In genomic region chr16:94525955-94526343, GRCm38 (mm10) we compare ENCODE assay signal across 8 mouse cellular contexts. TPM values are rescaled to one million over a fixed set of nuclear protein-coding genes. Genes with fewer than 3 reads are reported as not detected.
DNase-seq lines count a peak whose midpoint lies in the region; ATAC-seq lines count a peak whose summit lies in the region.

No protein-coding gene starts in this region.

- peak overlapping the region; percentile 85 for H3K9ac ChIP-seq in heart, embryonic 16.5 days (ENCODE audit: low read length)
- peak overlapping the region; percentile 78 for H3K9ac ChIP-seq in hindbrain, embryonic 11.5 days (ENCODE audit: low read depth, low read length)
- H3K9ac ChIP-seq in midbrain, embryonic 11.5 days (ENCODE audit: low read length) = peak overlapping the region; percentile 60

- no peak for DNase-seq in heart, adult 11 months
- DNase-seq in MEL-GATA-1-ER (ENCODE audit: extremely low read depth, low read depth) (peak; percentile 23), adipocyte (ENCODE audit: low spot score) (no peak)
- no peak for DNase-seq in hindbrain, embryonic 11.5 days (ENCODE audit: low spot score)
- no peak for DNase-seq in midbrain, embryonic 11.5 days (ENCODE audit: low spot score, missing footprints)
- DNase-seq in layer of hippocampus, postnatal 14 days (ENCODE audit: low spot score in 2 of 2) = no peak
- DNase-seq in urinary bladder, postnatal 14 days (ENCODE audit: low spot score) = no peak

- peak overlapping the region; percentile 82 for H3K4me2 ChIP-seq in heart, embryonic 16.5 days (ENCODE audit: low read depth, low read length)
- H3K4me2 ChIP-seq in hindbrain, embryonic 11.5 days (replicated peaks; ENCODE audit: low read depth, low read length) = peak overlapping the region; percentile 59
- H3K4me2 ChIP-seq in midbrain, embryonic 11.5 days = peak overlapping the region; percentile 85

- H3K27ac ChIP-seq in heart, embryonic 16.5 days (ENCODE audit: low read length) = peak overlapping the region; percentile 97
- H3K27ac ChIP-seq in hindbrain, embryonic 11.5 days (ENCODE audit: low read depth, low read length) = peak overlapping the region; percentile 94
- peak overlapping the region; percentile 93 for H3K27ac ChIP-seq in midbrain, embryonic 11.5 days (ENCODE audit: low read depth, low read length)

- no peaks in the 10 kb centered on the region for H3K27me3 ChIP-seq in heart, embryonic 16.5 days (ENCODE audit: control insufficient read depth, insufficient read depth, low read length)
- no peaks in the 10 kb centered on the region for H3K27me3 ChIP-seq in hindbrain, embryonic 11.5 days (ENCODE audit: control insufficient read depth, insufficient read depth, low read length)
- no peaks in the 10 kb centered on the region for H3K27me3 ChIP-seq in midbrain, embryonic 11.5 days (ENCODE audit: control insufficient read depth, insufficient read depth, low read length)

- peak; percentile 53 for ATAC-seq in heart, embryonic 16.5 days (replicated peaks; ENCODE audit: extremely low read depth, insufficient read depth, low FRiP score)
- ATAC-seq in hindbrain, embryonic 11.5 days (ENCODE audit: low FRiP score) = no peak; the same call in 1 of the 2 replicates
- ATAC-seq in midbrain, embryonic 11.5 days (ENCODE audit: low FRiP score) = peak; percentile 75

- no peaks in the 10 kb centered on the region for H3K9me3 ChIP-seq in heart, embryonic 16.5 days (replicated peaks; ENCODE audit: control insufficient read depth, low read length)
- no peaks in the 10 kb centered on the region for H3K9me3 ChIP-seq in hindbrain, embryonic 11.5 days (ENCODE audit: control insufficient read depth, low read length)
- no peaks in the 10 kb centered on the region for H3K9me3 ChIP-seq in midbrain, embryonic 11.5 days (ENCODE audit: control insufficient read depth, low read length)

- WGBS in heart, embryonic 16.5 days = under 1% methylated on average over 24 of the region's 24 CpGs
- WGBS in hindbrain, embryonic 11.5 days = under 1% methylated on average over 24 of the region's 24 CpGs
- WGBS in midbrain, embryonic 11.5 days = 1% methylated on average over 24 of the region's 24 CpGs

- H3K36me3 ChIP-seq in heart, embryonic 16.5 days (ENCODE audit: control insufficient read depth, insufficient read depth) = no peaks in the 10 kb centered on the region
- no peaks in the 10 kb centered on the region for H3K36me3 ChIP-seq in hindbrain, embryonic 11.5 days (ENCODE audit: control insufficient read depth, insufficient read depth, low read length)
- H3K36me3 ChIP-seq in midbrain, embryonic 11.5 days (ENCODE audit: control insufficient read depth, insufficient read depth, low read length) = no peaks in the 10 kb centered on the region

- H3K4me3 ChIP-seq in heart, embryonic 16.5 days (ENCODE audit: low read length) = peak overlapping the region; percentile 83
- H3K4me3 ChIP-seq in hindbrain, embryonic 11.5 days (ENCODE audit: low read depth, low read length) = peak overlapping the region; percentile 86
- peak overlapping the region; percentile 78 for H3K4me3 ChIP-seq in midbrain, embryonic 11.5 days (ENCODE audit: low read depth, low read length)

- H3K4me1 ChIP-seq in heart, embryonic 16.5 days (ENCODE audit: control insufficient read depth, insufficient read depth, low read length) = peaks cover 41% of the 10 kb centered on the region
- H3K4me1 ChIP-seq in hindbrain, embryonic 11.5 days (replicated peaks; ENCODE audit: control insufficient read depth, insufficient read depth, low read length) = peaks cover 4% of the 10 kb centered on the region; the same call in 1 of the 2 replicates
- peaks cover 13% of the 10 kb centered on the region for H3K4me1 ChIP-seq in midbrain, embryonic 11.5 days (ENCODE audit: control insufficient read depth, insufficient read depth, low read length)

RNA-seq across cellular contexts. Expression of gene Vps26c, which starts 0.7 kb away (rescaled TPM):
- polyA plus RNA-seq in heart, embryonic 16.5 days (2015; fragmentation: Nextera tagmentation; extraction: Ambion mirVana) = 47.9 and 51.7 TPM in 2 replicates
- polyA plus RNA-seq in hindbrain, embryonic 11.5 days (2014; fragmentation: Nextera tagmentation; extraction: Ambion mirVana) = 66.8 and 74.2 TPM in 2 replicates
- 60.0 and 60.4 TPM in 2 replicates for polyA plus RNA-seq in midbrain, embryonic 11.5 days (2014; fragmentation: Nextera tagmentation; extraction: Ambion mirVana)
- 10 to 100 TPM; 35.1 to 35.6 TPM for total RNA-seq in layer of hippocampus, postnatal 14 days (2021)

RNA-seq across cellular contexts. Expression of gene Dyrk1a, which starts 43.9 kb away (rescaled TPM):
- polyA plus RNA-seq in heart, embryonic 16.5 days (2015; fragmentation: Nextera tagmentation; extraction: Ambion mirVana) = 7.8 and 8.1 TPM in 2 replicates
- polyA plus RNA-seq in hindbrain, embryonic 11.5 days (2014; fragmentation: Nextera tagmentation; extraction: Ambion mirVana) = 11.9 and 17.5 TPM in 2 replicates
- polyA plus RNA-seq in midbrain, embryonic 11.5 days (2014; fragmentation: Nextera tagmentation; extraction: Ambion mirVana) = 11.3 and 13.0 TPM in 2 replicates
- 10 to 100 TPM; 83.0 to 84.1 TPM for total RNA-seq in layer of hippocampus, postnatal 14 days (2021)
